Mouse (Mus musculus): ENCODE measurements at regions not wholly inside any gene's neighbourhood (a gene's known extent, or its start where the extent isn't known, plus 50 kb on each side); places are given as distances from the start of the nearest gene placed in this dataset.

- H3K4me3 ChIP-seq (ENCODE audit: low read depth, low read length) = no peak overlapping the region
- no peak for TF ChIP-seq EP300 (IDR thresholded peaks at IDR 0.05; ENCODE audit: insufficient read depth, low read depth, low read length)
- TF ChIP-seq POLR2A (IDR thresholded peaks at IDR 0.05; ENCODE audit: insufficient read depth, low read length) = no peak
- TF ChIP-seq CTCF (IDR thresholded peaks at IDR 0.05; ENCODE audit: low read depth, low read length) = no peak
- H3K4me1 ChIP-seq (ENCODE audit: control insufficient read depth, insufficient read depth, low read length) = no peaks in the 10 kb centered on the region
- no peak overlapping the region for H3K9ac ChIP-seq (ENCODE audit: low read depth, poor library complexity, severe bottlenecking)
- no peaks in the 10 kb centered on the region for H3K9me3 ChIP-seq (replicated peaks; ENCODE audit: control insufficient read depth, insufficient read depth, low read length, poor library complexity, severe bottlenecking)
- H3K27me3 ChIP-seq (ENCODE audit: control insufficient read depth, insufficient read depth, low read length, poor library complexity, severe bottlenecking) = no peaks in the 10 kb centered on the region
- H3K36me3 ChIP-seq (ENCODE audit: control insufficient read depth, insufficient read depth, low read length, poor library complexity, severe bottlenecking) = no peaks in the 10 kb centered on the region
- no peak overlapping the region for H3K27ac ChIP-seq (ENCODE audit: insufficient read depth, low read length)
Observed at GRCm38 (mm10) chr4:5495012-5495411, 701.9 kb upstream of the Impad1 start.

GRCm38 (mm10) chr4:5494072-5495000 is 701.2 kb upstream of the Impad1 start:
- Histone ChIP-seq H3K27me3 (ENCODE audit: control insufficient read depth, insufficient read depth, low read length, poor library complexity, severe bottlenecking) (no peaks in the 10 kb centered on the region), H3K4me1 (ENCODE audit: control insufficient read depth, insufficient read depth, low read length) (no peaks in the 10 kb centered on the region), H3K9ac (ENCODE audit: low read depth, poor library complexity, severe bottlenecking) (no peak overlapping the region), H3K27ac (ENCODE audit: insufficient read depth, low read length) (no peak overlapping the region), H3K9me3 (replicated peaks; ENCODE audit: control insufficient read depth, insufficient read depth, low read length, poor library complexity, severe bottlenecking) (no peaks in the 10 kb centered on the region), H3K4me3 (ENCODE audit: low read depth, low read length) (no peak overlapping the region), H3K36me3 (ENCODE audit: control insufficient read depth, insufficient read depth, low read length, poor library complexity, severe bottlenecking) (no peaks in the 10 kb centered on the region)
- no peak for TF ChIP-seq CTCF (IDR thresholded peaks at IDR 0.05; ENCODE audit: low read depth, low read length)
- no peak for TF ChIP-seq POLR2A (IDR thresholded peaks at IDR 0.05; ENCODE audit: insufficient read depth, low read length)
- no peak for TF ChIP-seq EP300 (IDR thresholded peaks at IDR 0.05; ENCODE audit: insufficient read depth, low read depth, low read length)

GRCm38 (mm10) chr4:5486786-5487185 is 693.6 kb upstream of the Impad1 start:
- Histone ChIP-seq H3K27me3 (ENCODE audit: control insufficient read depth, insufficient read depth, low read length, poor library complexity, severe bottlenecking) (no peaks in the 10 kb centered on the region), H3K9me3 (replicated peaks; ENCODE audit: control insufficient read depth, insufficient read depth, low read length, poor library complexity, severe bottlenecking) (no peaks in the 10 kb centered on the region), H3K4me1 (ENCODE audit: control insufficient read depth, insufficient read depth, low read length) (no peaks in the 10 kb centered on the region), H3K4me3 (ENCODE audit: low read depth, low read length) (no peak overlapping the region), H3K9ac (ENCODE audit: low read depth, poor library complexity, severe bottlenecking) (no peak overlapping the region), H3K36me3 (ENCODE audit: control insufficient read depth, insufficient read depth, low read length, poor library complexity, severe bottlenecking) (no peaks in the 10 kb centered on the region), H3K27ac (ENCODE audit: insufficient read depth, low read length) (no peak overlapping the region)
- TF ChIP-seq CTCF (IDR thresholded peaks at IDR 0.05; ENCODE audit: low read depth, low read length) (no peak), POLR2A (IDR thresholded peaks at IDR 0.05; ENCODE audit: insufficient read depth, low read length) (no peak)

GRCm38 (mm10) chr4:5471891-5472558 is 678.9 kb upstream of the Impad1 start:
- TF ChIP-seq POLR2A (IDR thresholded peaks at IDR 0.05; ENCODE audit: insufficient read depth, low read length) = no peak
- no peak for TF ChIP-seq CTCF (IDR thresholded peaks at IDR 0.05; ENCODE audit: low read depth, low read length)
- TF ChIP-seq EP300 (IDR thresholded peaks at IDR 0.05; ENCODE audit: insufficient read depth, low read depth, low read length) = no peak
- H3K27ac ChIP-seq (ENCODE audit: insufficient read depth, low read length) = no peak overlapping the region

GRCm38 (mm10) chr4:5459028-5459695 is 666.0 kb upstream of the Impad1 start:
- Histone ChIP-seq H3K36me3 (ENCODE audit: control insufficient read depth, insufficient read depth, low read length, poor library complexity, severe bottlenecking) (no peaks in the 10 kb centered on the region), H3K27me3 (ENCODE audit: control insufficient read depth, insufficient read depth, low read length, poor library complexity, severe bottlenecking) (no peaks in the 10 kb centered on the region), H3K9me3 (replicated peaks; ENCODE audit: control insufficient read depth, insufficient read depth, low read length, poor library complexity, severe bottlenecking) (no peaks in the 10 kb centered on the region), H3K27ac (ENCODE audit: insufficient read depth, low read length) (no peak overlapping the region), H3K4me3 (ENCODE audit: low read depth, low read length) (no peak overlapping the region), H3K9ac (ENCODE audit: low read depth, poor library complexity, severe bottlenecking) (no peak overlapping the region), H3K4me1 (ENCODE audit: control insufficient read depth, insufficient read depth, low read length) (no peaks in the 10 kb centered on the region)
- TF ChIP-seq EP300 (IDR thresholded peaks at IDR 0.05; ENCODE audit: insufficient read depth, low read depth, low read length) (no peak), POLR2A (IDR thresholded peaks at IDR 0.05; ENCODE audit: insufficient read depth, low read length) (no peak)

More at GRCm38 (mm10) chr4:5471891-5472558, 678.9 kb upstream of the Impad1 start:
- Histone ChIP-seq H3K9me3 (replicated peaks; ENCODE audit: control insufficient read depth, insufficient read depth, low read length, poor library complexity, severe bottlenecking) (no peaks in the 10 kb centered on the region), H3K27me3 (ENCODE audit: control insufficient read depth, insufficient read depth, low read length, poor library complexity, severe bottlenecking) (no peaks in the 10 kb centered on the region), H3K4me3 (ENCODE audit: low read depth, low read length) (no peak overlapping the region), H3K36me3 (ENCODE audit: control insufficient read depth, insufficient read depth, low read length, poor library complexity, severe bottlenecking) (no peaks in the 10 kb centered on the region), H3K4me1 (ENCODE audit: control insufficient read depth, insufficient read depth, low read length) (no peaks in the 10 kb centered on the region), H3K9ac (ENCODE audit: low read depth, poor library complexity, severe bottlenecking) (no peak overlapping the region)

Data from ES-Bruce4 (cell line).